Mouse (Mus musculus): ENCODE measurements at regions not wholly inside any gene's neighbourhood (a gene's known extent, or its start where the extent isn't known, plus 50 kb on each side); places are given as distances from the start of the nearest gene placed in this dataset.

- in situ Hi-C loops (cut with MboI; ENCODE audit: low sequenced_read_pairs in 2 of 2, unreplicated experiment in 2 of 2): no loop called here
- DNase-seq (ENCODE audit: low read depth, low spot score): peak; percentile 70
These were observed 143.0 kb upstream of the Ctnnd2 start for GRCm38 (mm10) chr15:30029257-30029899.

GRCm38 (mm10) chr15:30035367-30035766, 137.0 kb upstream of the Ctnnd2 start:
- no peak overlapping the region for H3K9ac ChIP-seq (ENCODE audit: insufficient read depth, low read depth, low read length, poor library complexity, severe bottlenecking)
- no peaks in the 10 kb centered on the region for H3K4me1 ChIP-seq (ENCODE audit: control insufficient read depth in 2 of 2, insufficient read depth in 2 of 2, low read length in 2 of 2, poor library complexity in 1 of 2)
- no peak overlapping the region for H3K4me3 ChIP-seq (ENCODE audit: insufficient read depth in 1 of 2, low read depth in 1 of 2, low read length in 2 of 2, poor library complexity in 1 of 2, severe bottlenecking in 1 of 2)
- no peak for TF ChIP-seq CHD2 (IDR thresholded peaks at IDR 0.05; ENCODE audit: low read depth, low read length)
- TF ChIP-seq MAFK (IDR thresholded peaks at IDR 0.05; ENCODE audit: insufficient read depth, low read depth, low read length): no peak
- TF ChIP-seq ZC3H11A (IDR thresholded peaks at IDR 0.05; ENCODE audit: borderline replicate concordance, low read depth, low read length): no peak
- TF ChIP-seq HCFC1 (IDR thresholded peaks at IDR 0.05; ENCODE audit: borderline replicate concordance, insufficient read depth, low read length): no peak
- no peak for TF ChIP-seq ZNF384 (IDR thresholded peaks at IDR 0.05; ENCODE audit: low read depth, low read length)
- no peaks in the 10 kb centered on the region for H3K9me3 ChIP-seq (ENCODE audit: control insufficient read depth, insufficient read depth, low read depth, low read length)
- no peak for DNase-seq (ENCODE audit: low read depth, low spot score)
- no peak overlapping the region for H3K27ac ChIP-seq (ENCODE audit: insufficient read depth, low read depth, low read length, poor library complexity, severe bottlenecking)
- no peaks in the 10 kb centered on the region for H3K36me3 ChIP-seq (ENCODE audit: control insufficient read depth, insufficient read depth, low read length, poor library complexity, severe bottlenecking)
- in situ Hi-C loops (cut with MboI; ENCODE audit: low sequenced_read_pairs in 2 of 2, unreplicated experiment in 2 of 2): no loop called here

More at GRCm38 (mm10) chr15:30029257-30029899, 143.0 kb upstream of the Ctnnd2 start:
- H3K36me3 ChIP-seq (ENCODE audit: control insufficient read depth, insufficient read depth, low read length, poor library complexity, severe bottlenecking): no peaks in the 10 kb centered on the region
- H3K27ac ChIP-seq (ENCODE audit: insufficient read depth, low read depth, low read length, poor library complexity, severe bottlenecking): no peak overlapping the region
- H3K9ac ChIP-seq (ENCODE audit: insufficient read depth, low read depth, low read length, poor library complexity, severe bottlenecking): no peak overlapping the region
- TF ChIP-seq CHD2 (IDR thresholded peaks at IDR 0.05; ENCODE audit: low read depth, low read length): no peak
- TF ChIP-seq MAFK (IDR thresholded peaks at IDR 0.05; ENCODE audit: insufficient read depth, low read depth, low read length): no peak
- TF ChIP-seq ZNF384 (IDR thresholded peaks at IDR 0.05; ENCODE audit: low read depth, low read length): no peak
- peak; percentile 90; the same call in 1 of the 2 replicates for TF ChIP-seq ZC3H11A (IDR thresholded peaks at IDR 0.05; ENCODE audit: borderline replicate concordance, low read depth, low read length)
- TF ChIP-seq HCFC1 (IDR thresholded peaks at IDR 0.05; ENCODE audit: borderline replicate concordance, insufficient read depth, low read length): no peak
- no peak overlapping the region for H3K4me3 ChIP-seq (ENCODE audit: insufficient read depth in 1 of 2, low read depth in 1 of 2, low read length in 2 of 2, poor library complexity in 1 of 2, severe bottlenecking in 1 of 2)
- H3K4me1 ChIP-seq (ENCODE audit: control insufficient read depth in 2 of 2, insufficient read depth in 2 of 2, low read length in 2 of 2, poor library complexity in 1 of 2): no peaks in the 10 kb centered on the region
- H3K9me3 ChIP-seq (ENCODE audit: control insufficient read depth, insufficient read depth, low read depth, low read length): no peaks in the 10 kb centered on the region

GRCm38 (mm10) chr15:30050851-30051250, 121.5 kb upstream of the Ctnnd2 start:
- DNase-seq (ENCODE audit: low read depth, low spot score): no peak
- no peaks in the 10 kb centered on the region for H3K4me1 ChIP-seq (ENCODE audit: control insufficient read depth in 2 of 2, insufficient read depth in 2 of 2, low read length in 2 of 2, poor library complexity in 1 of 2)
- in situ Hi-C loops (cut with MboI; ENCODE audit: low sequenced_read_pairs in 2 of 2, unreplicated experiment in 2 of 2): no loop called here
- H3K9me3 ChIP-seq (ENCODE audit: control insufficient read depth, insufficient read depth, low read depth, low read length): no peaks in the 10 kb centered on the region
- TF ChIP-seq ZNF384 (IDR thresholded peaks at IDR 0.05; ENCODE audit: low read depth, low read length) (no peak), MAFK (IDR thresholded peaks at IDR 0.05; ENCODE audit: insufficient read depth, low read depth, low read length) (no peak), ZC3H11A (IDR thresholded peaks at IDR 0.05; ENCODE audit: borderline replicate concordance, low read depth, low read length) (no peak), HCFC1 (IDR thresholded peaks at IDR 0.05; ENCODE audit: borderline replicate concordance, insufficient read depth, low read length) (no peak)
- no peak overlapping the region for H3K27ac ChIP-seq (ENCODE audit: insufficient read depth, low read depth, low read length, poor library complexity, severe bottlenecking)
- H3K9ac ChIP-seq (ENCODE audit: insufficient read depth, low read depth, low read length, poor library complexity, severe bottlenecking): no peak overlapping the region
- H3K36me3 ChIP-seq (ENCODE audit: control insufficient read depth, insufficient read depth, low read length, poor library complexity, severe bottlenecking): no peaks in the 10 kb centered on the region
- no peak overlapping the region for H3K4me3 ChIP-seq (ENCODE audit: insufficient read depth in 1 of 2, low read depth in 1 of 2, low read length in 2 of 2, poor library complexity in 1 of 2, severe bottlenecking in 1 of 2)

GRCm38 (mm10) chr15:30059808-30060207, 112.6 kb upstream of the Ctnnd2 start:
- no peak overlapping the region for H3K9ac ChIP-seq (ENCODE audit: insufficient read depth, low read depth, low read length, poor library complexity, severe bottlenecking)
- no peak for DNase-seq (ENCODE audit: low read depth, low spot score)
- no peak overlapping the region for H3K4me3 ChIP-seq (ENCODE audit: insufficient read depth in 1 of 2, low read depth in 1 of 2, low read length in 2 of 2, poor library complexity in 1 of 2, severe bottlenecking in 1 of 2)
- no peak overlapping the region for H3K27ac ChIP-seq (ENCODE audit: insufficient read depth, low read depth, low read length, poor library complexity, severe bottlenecking)
- no peaks in the 10 kb centered on the region for H3K9me3 ChIP-seq (ENCODE audit: control insufficient read depth, insufficient read depth, low read depth, low read length)
- no peak for TF ChIP-seq ZNF384 (IDR thresholded peaks at IDR 0.05; ENCODE audit: low read depth, low read length)
- TF ChIP-seq CHD2 (IDR thresholded peaks at IDR 0.05; ENCODE audit: low read depth, low read length): no peak
- no peak for TF ChIP-seq MAFK (IDR thresholded peaks at IDR 0.05; ENCODE audit: insufficient read depth, low read depth, low read length)
- TF ChIP-seq ZC3H11A (IDR thresholded peaks at IDR 0.05; ENCODE audit: borderline replicate concordance, low read depth, low read length): no peak
- no peak for TF ChIP-seq HCFC1 (IDR thresholded peaks at IDR 0.05; ENCODE audit: borderline replicate concordance, insufficient read depth, low read length)
- in situ Hi-C loops (cut with MboI; ENCODE audit: low sequenced_read_pairs in 2 of 2, unreplicated experiment in 2 of 2): no loop called here
- H3K4me1 ChIP-seq (ENCODE audit: control insufficient read depth in 2 of 2, insufficient read depth in 2 of 2, low read length in 2 of 2, poor library complexity in 1 of 2): peaks cover 0 to 2% of the 10 kb centered on the region in 2 experiments; a peak in 1 of 4 replicates
- no peaks in the 10 kb centered on the region for H3K36me3 ChIP-seq (ENCODE audit: control insufficient read depth, insufficient read depth, low read length, poor library complexity, severe bottlenecking)
